Comparison of ENCODE assay signal across 7 mouse cellular contexts in genomic region chr11:69581147-69581688, GRCm38 (mm10). TPM values are rescaled to one million over a fixed set of nuclear protein-coding genes. Genes with fewer than 3 reads are reported as not detected.
DNase-seq lines count a peak whose midpoint lies in the region; ATAC-seq and TF ChIP-seq lines count a peak whose summit lies in the region.

No protein-coding gene starts in this region.

- ATAC-seq in intestine, embryonic 15.5 days, result peak; percentile 83
- ATAC-seq in midbrain, embryonic 12.5 days (ENCODE audit: low FRiP score, low read depth), result peak; percentile 84

- H3K27ac ChIP-seq in intestine, embryonic 15.5 days, result peak overlapping the region; percentile 94
- H3K27ac ChIP-seq in midbrain, embryonic 12.5 days (replicated peaks), result peak overlapping the region; percentile 94
- peak overlapping the region; percentile 94 for H3K27ac ChIP-seq in small intestine, adult 2 months (ENCODE audit: insufficient read depth, low read depth, low read length)

- peak overlapping the region; percentile 72 for H3K9ac ChIP-seq in intestine, embryonic 15.5 days
- peak overlapping the region; percentile 82 for H3K9ac ChIP-seq in midbrain, embryonic 12.5 days (replicated peaks)

- H3K4me2 ChIP-seq in intestine, embryonic 15.5 days (replicated peaks), result peak overlapping the region; percentile 83
- H3K4me2 ChIP-seq in midbrain, embryonic 12.5 days (replicated peaks), result peak overlapping the region; percentile 87

- WGBS in intestine, embryonic 15.5 days, result under 1% methylated on average over 36 of the region's 36 CpGs
- under 1% methylated on average over 36 of the region's 36 CpGs for WGBS in midbrain, embryonic 12.5 days
- WGBS in small intestine, adult 2 months, result under 1% methylated on average over 36 of the region's 36 CpGs

- H3K36me3 ChIP-seq in intestine, embryonic 15.5 days, result no peaks in the 10 kb centered on the region
- no peaks in the 10 kb centered on the region for H3K36me3 ChIP-seq in midbrain, embryonic 12.5 days
- no peaks in the 10 kb centered on the region for H3K36me3 ChIP-seq in small intestine, adult 2 months (ENCODE audit: control insufficient read depth, insufficient read depth, low read length)

- intact Hi-C loops in gastrocnemius, postnatal 36 days (cut with DNase I), result no loop called here
- intact Hi-C loops in left cerebral cortex, postnatal 4 days (cut with DNase I), result no loop called here

- TF ChIP-seq POLR2A in small intestine, adult 2 months (IDR thresholded peaks at IDR 0.05; ENCODE audit: low read depth, low read length), result peak; percentile 42; the same call in 1 of the 2 replicates

- peaks cover 28% of the 10 kb centered on the region for H3K4me1 ChIP-seq in intestine, embryonic 15.5 days (replicated peaks)
- peaks cover 39% of the 10 kb centered on the region for H3K4me1 ChIP-seq in midbrain, embryonic 12.5 days
- peaks cover 17% of the 10 kb centered on the region for H3K4me1 ChIP-seq in small intestine, adult 2 months (ENCODE audit: control insufficient read depth, insufficient read depth, insufficient read length, low read length)

- H3K4me3 ChIP-seq in intestine, embryonic 15.5 days (replicated peaks), result peak overlapping the region; percentile 64
- H3K4me3 ChIP-seq in midbrain, embryonic 12.5 days, result peak overlapping the region; percentile 82
- H3K4me3 ChIP-seq in small intestine, adult 2 months (ENCODE audit: low read depth, low read length), result peak overlapping the region; percentile 66

- TF ChIP-seq CTCF in small intestine, adult 2 months (IDR thresholded peaks at IDR 0.05; ENCODE audit: extremely low read depth, insufficient read length, insufficient replicate concordance, low read depth, low read length), result peak; percentile 21; the same call in 1 of the 2 replicates

- H3K9me3 ChIP-seq in intestine, embryonic 15.5 days, result no peaks in the 10 kb centered on the region
- H3K9me3 ChIP-seq in midbrain, embryonic 12.5 days, result no peaks in the 10 kb centered on the region

- DNase-seq in adrenal gland, postnatal 10 days, result peak; percentile 94
- DNase-seq in embryo, embryonic 11.5 days (ENCODE audit: low read depth, low spot score), result peak; percentile 88
- peak; percentile 79 to 82 for DNase-seq in gastrocnemius, postnatal 36 days
- DNase-seq in left cerebral cortex, postnatal 4 days, result peak; percentile 97

- H3K27me3 ChIP-seq in intestine, embryonic 15.5 days (replicated peaks), result no peaks in the 10 kb centered on the region
- no peaks in the 10 kb centered on the region for H3K27me3 ChIP-seq in midbrain, embryonic 12.5 days
- no peaks in the 10 kb centered on the region for H3K27me3 ChIP-seq in small intestine, adult 2 months (ENCODE audit: control insufficient read depth, insufficient read depth, low read length)

RNA-seq across cellular contexts. Expression of gene Trp53, which starts 1.1 kb away (rescaled TPM):
- total RNA-seq in adrenal gland, postnatal 10 days (2021), result 10 to 100 TPM; 59.9 to 75.9 TPM
- 10 to 100 TPM; 10.7 to 15.8 TPM for total RNA-seq in gastrocnemius, postnatal 36 days (2021)
- 140 and 143 TPM in 2 replicates for polyA plus RNA-seq in intestine, embryonic 15.5 days (2015; fragmentation: Nextera tagmentation; extraction: Ambion mirVana)
- 10 to 100 TPM; 38.0 to 39.1 TPM for total RNA-seq in left cerebral cortex, postnatal 4 days (2021)
- 109 and 117 TPM in 2 replicates for polyA plus RNA-seq in midbrain, embryonic 12.5 days (2016; fragmentation: Nextera tagmentation; extraction: Ambion mirVana)
- 28.2 and 57.1 TPM in 2 replicates for polyA plus RNA-seq in small intestine, adult 2 months (2012; rRNA removed)

RNA-seq across cellular contexts. Expression of gene Wrap53, which starts 1.2 kb away (rescaled TPM):
- total RNA-seq in adrenal gland, postnatal 10 days (2021), result 10 to 100 TPM in 1 of 2 experiments, 1 to 10 TPM in 1; 8.1 to 12.5 TPM
- total RNA-seq in gastrocnemius, postnatal 36 days (2021), result 1 to 10 TPM; 2.6 to 2.8 TPM
- polyA plus RNA-seq in intestine, embryonic 15.5 days (2015; fragmentation: Nextera tagmentation; extraction: Ambion mirVana), result 25.1 and 25.6 TPM in 2 replicates
- total RNA-seq in left cerebral cortex, postnatal 4 days (2021), result 1 to 10 TPM; 8.5 to 8.6 TPM
- 29.6 and 33.2 TPM in 2 replicates for polyA plus RNA-seq in midbrain, embryonic 12.5 days (2016; fragmentation: Nextera tagmentation; extraction: Ambion mirVana)
- polyA plus RNA-seq in small intestine, adult 2 months (2012; rRNA removed), result 11.4 and 20.2 TPM in 2 replicates

RNA-seq across cellular contexts. Expression of gene Efnb3, which starts 21.2 kb away (rescaled TPM):
- total RNA-seq in adrenal gland, postnatal 10 days (2021), result 1 to 10 TPM; 2.2 to 3.8 TPM
- under 1 TPM; 0.23 to 0.62 TPM for total RNA-seq in gastrocnemius, postnatal 36 days (2021)
- 9.8 and 10.2 TPM in 2 replicates for polyA plus RNA-seq in intestine, embryonic 15.5 days (2015; fragmentation: Nextera tagmentation; extraction: Ambion mirVana)
- 100 to 1,000 TPM; 180 to 225 TPM for total RNA-seq in left cerebral cortex, postnatal 4 days (2021)
- polyA plus RNA-seq in midbrain, embryonic 12.5 days (2016; fragmentation: Nextera tagmentation; extraction: Ambion mirVana), result 78.3 and 84.6 TPM in 2 replicates
- 0.79 and 1.5 TPM in 2 replicates for polyA plus RNA-seq in small intestine, adult 2 months (2012; rRNA removed)

RNA-seq across cellular contexts. Expression of gene Atp1b2, which starts 24.5 kb away (rescaled TPM):
- 10 to 100 TPM; 38.6 to 52.9 TPM for total RNA-seq in adrenal gland, postnatal 10 days (2021)
- 100 to 1,000 TPM; 380 to 461 TPM for total RNA-seq in gastrocnemius, postnatal 36 days (2021)
- polyA plus RNA-seq in intestine, embryonic 15.5 days (2015; fragmentation: Nextera tagmentation; extraction: Ambion mirVana), result 5.8 and 6.8 TPM in 2 replicates
- 100 to 1,000 TPM; 166 to 200 TPM for total RNA-seq in left cerebral cortex, postnatal 4 days (2021)
- polyA plus RNA-seq in midbrain, embryonic 12.5 days (2016; fragmentation: Nextera tagmentation; extraction: Ambion mirVana), result 11.4 and 15.2 TPM in 2 replicates
- 2.5 and 4.5 TPM in 2 replicates for polyA plus RNA-seq in small intestine, adult 2 months (2012; rRNA removed)

RNA-seq across cellular contexts. Expression of gene Dnah2, which starts 32.3 kb away (rescaled TPM):
- under 1 TPM; 0.30 TPM for total RNA-seq in adrenal gland, postnatal 10 days (2021)
- total RNA-seq in gastrocnemius, postnatal 36 days (2021), result under 1 TPM; 0.13 to 0.27 TPM
- 0.77 and 0.87 TPM in 2 replicates for polyA plus RNA-seq in intestine, embryonic 15.5 days (2015; fragmentation: Nextera tagmentation; extraction: Ambion mirVana)
- total RNA-seq in left cerebral cortex, postnatal 4 days (2021), result 1 to 10 TPM; 9.3 to 9.7 TPM
- 1.9 and 2.3 TPM in 2 replicates for polyA plus RNA-seq in midbrain, embryonic 12.5 days (2016; fragmentation: Nextera tagmentation; extraction: Ambion mirVana)
- 0.22 and 0.23 TPM in 2 replicates for polyA plus RNA-seq in small intestine, adult 2 months (2012; rRNA removed)

Comparison
In these comparisons a context has a peak if more than half of its experiments do, and no peak if none do; other contexts are left out.
1. Peak in every context shown above with its lines: DNase-seq, ATAC-seq, H3K4me3 ChIP-seq and H3K27ac ChIP-seq.
2. RNA of gene Efnb3, which starts 21.2 kb away (total RNA-seq): 180 to 225 TPM in left cerebral cortex, postnatal 4 days; 2.2 to 3.8 TPM in adrenal gland, postnatal 10 days and 0.23 to 0.62 TPM in gastrocnemius, postnatal 36 days; every median in the first group is over 10 times any median in the second.